Mouse (Mus musculus): ENCODE results near the gene Foxe3. TPM values are rescaled to one million over a fixed set of nuclear protein-coding genes. Genes with fewer than 3 reads are reported as not detected.

Foxe3 gene
- polyA plus RNA-seq, 1 experiment from 2014 or later: not detected

DNA sequence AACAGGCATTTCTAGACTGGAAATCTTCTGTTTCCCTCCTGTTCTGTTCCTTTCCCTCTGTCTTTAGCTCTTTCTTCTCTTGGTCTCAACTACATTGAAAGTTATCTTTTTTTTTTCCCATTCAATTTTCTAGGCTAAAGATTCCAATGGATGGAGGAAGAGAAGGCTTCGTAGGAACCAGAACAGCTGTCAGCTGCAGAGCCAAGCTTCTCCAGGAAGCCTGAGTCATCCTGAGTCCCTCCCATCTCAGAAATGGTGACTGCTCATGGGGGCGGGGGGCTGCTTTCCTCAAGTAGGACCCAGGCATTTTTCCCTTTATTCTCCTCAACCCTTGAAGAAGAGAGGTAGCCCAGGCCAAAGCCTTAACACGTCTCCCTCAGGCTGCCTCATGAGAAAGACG, 9.8 kb downstream of the Foxe3 start:
- ATAC-seq (ENCODE audit: insufficient read depth): no peak
- 38% methylated on average over 4 of the region's 4 CpGs for WGBS (ENCODE audit: insufficient replicate concordance)
- peaks cover 82% of the 10 kb centered on the region for H3K27me3 ChIP-seq

GRCm38 (mm10) chr4:114913594-114913962, 12.2 kb downstream of the Foxe3 start:
- Histone ChIP-seq H3K9ac (no peak overlapping the region), H3K4me1 (replicated peaks) (peaks cover 10% of the 10 kb centered on the region), H3K36me3 (replicated peaks) (no peaks in the 10 kb centered on the region), H3K4me3 (replicated peaks) (no peak overlapping the region), H3K4me2 (no peak overlapping the region), H3K9me3 (replicated peaks) (no peaks in the 10 kb centered on the region), H3K27ac (replicated peaks) (no peak overlapping the region), H3K27me3 (peaks cover 92% of the 10 kb centered on the region)
- ATAC-seq (ENCODE audit: insufficient read depth): no peak
- whole genome bisulfite sequencing (ENCODE audit: insufficient replicate concordance): 1% methylated on average over 13 of the region's 13 CpGs

More for the DNA sequence above, 9.8 kb downstream of the Foxe3 start:
- Histone ChIP-seq H3K4me3 (replicated peaks) (no peak overlapping the region), H3K4me1 (replicated peaks) (no peaks in the 10 kb centered on the region), H3K9ac (no peak overlapping the region), H3K27ac (replicated peaks) (no peak overlapping the region), H3K4me2 (no peak overlapping the region), H3K36me3 (replicated peaks) (no peaks in the 10 kb centered on the region), H3K9me3 (replicated peaks) (no peaks in the 10 kb centered on the region)

- Histone ChIP-seq H3K4me2 (no peak overlapping the region), H3K27me3 (peaks cover 96% of the 10 kb centered on the region), H3K4me1 (replicated peaks) (peaks cover 17% of the 10 kb centered on the region), H3K4me3 (replicated peaks) (no peak overlapping the region), H3K27ac (replicated peaks) (no peak overlapping the region), H3K36me3 (replicated peaks) (no peaks in the 10 kb centered on the region), H3K9ac (no peak overlapping the region), H3K9me3 (replicated peaks) (no peaks in the 10 kb centered on the region)
- WGBS (ENCODE audit: insufficient replicate concordance): 9% methylated on average over 35 of the region's 35 CpGs
- no peak for ATAC-seq (ENCODE audit: insufficient read depth)
These were observed 12.9 kb downstream of the Foxe3 start for GRCm38 (mm10) chr4:114912705-114913593.

- 2% methylated on average over 20 of the region's 20 CpGs for WGBS (ENCODE audit: insufficient replicate concordance)
- H3K27me3 ChIP-seq: peaks cover 100% of the 10 kb centered on the region
- ATAC-seq (ENCODE audit: insufficient read depth): no peak
- peaks cover 27% of the 10 kb centered on the region for H3K4me1 ChIP-seq (replicated peaks)
- peak overlapping the region; percentile 58 for H3K4me3 ChIP-seq (replicated peaks)
- H3K36me3 ChIP-seq (replicated peaks): no peaks in the 10 kb centered on the region
- no peak overlapping the region for H3K9ac ChIP-seq
- no peaks in the 10 kb centered on the region for H3K9me3 ChIP-seq (replicated peaks)
- H3K4me2 ChIP-seq: peak overlapping the region; percentile 84
- H3K27ac ChIP-seq (replicated peaks): no peak overlapping the region
These were observed 16.0 kb downstream of the Foxe3 start for GRCm38 (mm10) chr4:114909602-114910484.

DNA sequence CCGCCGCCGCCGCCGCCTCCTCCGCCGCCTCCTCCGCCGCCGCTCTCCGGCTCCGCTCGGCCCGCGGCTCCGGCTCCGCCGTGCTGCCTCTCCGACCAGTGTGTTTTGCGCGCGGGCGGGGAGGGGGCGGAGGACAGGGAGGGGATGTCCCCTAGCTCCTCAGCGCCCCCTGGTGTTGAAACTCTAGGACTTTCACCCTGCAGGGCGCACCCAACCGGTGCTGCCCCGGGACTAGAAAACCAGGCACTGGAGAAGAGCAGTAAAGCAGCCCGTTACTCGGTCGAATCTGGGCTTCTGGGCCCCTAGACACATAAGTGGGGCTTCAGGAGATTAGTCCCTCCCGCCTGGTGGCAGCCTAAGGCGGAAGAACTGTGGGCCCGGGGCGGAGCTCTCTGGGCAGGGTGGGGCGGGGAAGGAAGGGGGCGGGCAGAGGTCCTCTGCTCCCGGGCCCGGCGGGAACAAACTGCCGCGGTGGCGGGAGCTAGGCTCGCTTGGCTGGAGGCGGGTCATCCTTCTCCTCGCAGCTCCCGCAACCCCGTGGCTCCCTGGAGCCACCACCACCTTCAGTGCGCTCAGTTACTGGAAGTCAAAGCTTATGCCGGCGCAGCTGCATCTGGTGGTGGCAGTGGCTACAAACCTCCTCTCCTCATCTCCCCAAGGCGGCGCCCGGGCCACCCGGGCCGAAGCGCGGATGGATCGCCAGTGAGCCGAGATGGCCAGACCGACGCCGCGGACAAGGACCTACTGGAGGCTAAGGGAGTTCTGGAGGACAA, 16.8 kb downstream of the Foxe3 start, which contains the start of gene Foxd2:
Gene Foxd2 (minus strand): TSS at position 45 of the 773 bp plus-strand sequence.
- Histone ChIP-seq H3K9me3 (replicated peaks) (no peaks in the 10 kb centered on the region), H3K4me1 (replicated peaks) (peaks cover 27% of the 10 kb centered on the region), H3K9ac (peak within 1 kb of the TSS; percentile 15; the same call in 1 of the 2 replicates), H3K4me2 (peak within 1 kb of the TSS; percentile 84), H3K27ac (replicated peaks) (no peak within 1 kb of the TSS), H3K4me3 (replicated peaks) (peak within 1 kb of the TSS; percentile 58), H3K36me3 (replicated peaks) (no peaks in the 10 kb centered on the region), H3K27me3 (peaks cover 100% of the 10 kb centered on the region)
- ATAC-seq (ENCODE audit: insufficient read depth): peak; percentile 81
- WGBS (ENCODE audit: insufficient replicate concordance): under 1% methylated on average over 59 of the region's 64 CpGs

DNA sequence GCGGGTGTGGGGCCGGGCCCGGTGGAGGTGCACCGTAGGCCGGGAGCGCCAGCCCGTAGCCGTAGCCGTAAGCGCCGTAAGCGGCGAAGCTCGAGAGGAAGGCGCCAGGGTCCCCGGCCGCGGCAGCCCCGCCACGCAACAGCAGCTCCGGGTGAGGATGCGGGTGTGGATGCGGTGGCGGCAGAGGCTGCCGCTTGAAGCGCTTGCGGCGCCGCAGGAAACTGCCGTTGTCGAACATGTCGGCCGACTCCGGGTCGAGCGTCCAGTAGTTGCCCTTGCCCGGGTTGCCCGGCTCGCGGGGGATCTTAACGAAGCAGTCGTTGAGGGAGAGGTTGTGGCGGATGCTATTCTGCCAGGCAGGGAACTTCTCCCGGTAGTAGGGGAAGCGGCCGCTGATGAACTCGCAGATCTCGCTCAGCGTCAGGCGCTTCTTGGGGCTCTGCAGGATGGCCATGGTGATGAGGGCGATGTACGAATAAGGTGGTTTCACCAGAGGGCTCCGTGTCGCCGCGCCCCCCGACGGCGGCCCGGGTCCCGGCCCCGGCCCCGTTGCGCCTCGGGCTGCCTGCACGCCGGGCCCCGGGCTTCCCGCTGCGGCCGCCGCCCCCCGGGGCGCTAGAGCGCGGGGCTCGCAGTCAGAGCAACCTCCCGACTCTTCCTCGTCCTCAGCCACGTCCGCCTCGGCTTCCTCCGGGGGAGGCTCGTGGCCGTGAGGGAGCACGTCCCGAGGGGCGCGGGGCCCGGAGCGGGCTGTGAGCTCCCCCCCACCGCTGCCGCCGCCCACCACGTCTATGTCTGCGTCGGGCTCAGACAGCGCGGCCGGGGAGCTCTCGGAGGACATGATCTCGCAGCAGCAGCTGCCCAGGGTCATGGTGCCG, 17.6 kb downstream of the Foxe3 start:
- no peaks in the 10 kb centered on the region for H3K9me3 ChIP-seq (replicated peaks)
- H3K4me3 ChIP-seq (replicated peaks): peak overlapping the region; percentile 58
- peak overlapping the region; percentile 15; the same call in 1 of the 2 replicates for H3K9ac ChIP-seq
- 0 out of 2 replicates have a peak, but pooled peaks have one; percentile 19 for ATAC-seq (ENCODE audit: insufficient read depth)
- H3K27me3 ChIP-seq: peaks cover 100% of the 10 kb centered on the region
- peak overlapping the region; percentile 84 for H3K4me2 ChIP-seq
- 2% methylated on average over 97 of the region's 103 CpGs for WGBS (ENCODE audit: insufficient replicate concordance)
- H3K4me1 ChIP-seq (replicated peaks): peaks cover 27% of the 10 kb centered on the region
- no peak overlapping the region for H3K27ac ChIP-seq (replicated peaks)
- no peaks in the 10 kb centered on the region for H3K36me3 ChIP-seq (replicated peaks)

GRCm38 (mm10) chr4:114907056-114907917, 18.5 kb downstream of the Foxe3 start:
- peaks cover 27% of the 10 kb centered on the region for H3K4me1 ChIP-seq (replicated peaks)
- peaks cover 100% of the 10 kb centered on the region for H3K27me3 ChIP-seq
- no peak overlapping the region for H3K27ac ChIP-seq (replicated peaks)
- no peak for ATAC-seq (ENCODE audit: insufficient read depth)
- no peaks in the 10 kb centered on the region for H3K9me3 ChIP-seq (replicated peaks)
- peak overlapping the region; percentile 58 for H3K4me3 ChIP-seq (replicated peaks)
- H3K9ac ChIP-seq: no peak overlapping the region
- H3K36me3 ChIP-seq (replicated peaks): no peaks in the 10 kb centered on the region
- H3K4me2 ChIP-seq: peak overlapping the region; percentile 84; the same call in 1 of the 2 replicates
- whole genome bisulfite sequencing (ENCODE audit: insufficient replicate concordance): 2% methylated on average over 74 of the region's 74 CpGs

GRCm38 (mm10) chr4:114905969-114906680, 19.7 kb downstream of the Foxe3 start:
- H3K9ac ChIP-seq: no peak overlapping the region
- no peak overlapping the region for H3K4me2 ChIP-seq
- peaks cover 27% of the 10 kb centered on the region for H3K4me1 ChIP-seq (replicated peaks)
- H3K27ac ChIP-seq (replicated peaks): no peak overlapping the region
- H3K9me3 ChIP-seq (replicated peaks): no peaks in the 10 kb centered on the region
- WGBS (ENCODE audit: insufficient replicate concordance): 11% methylated on average over 10 of the region's 10 CpGs
- H3K27me3 ChIP-seq: peaks cover 100% of the 10 kb centered on the region
- no peaks in the 10 kb centered on the region for H3K36me3 ChIP-seq (replicated peaks)
- no peak overlapping the region for H3K4me3 ChIP-seq (replicated peaks)
- no peak for ATAC-seq (ENCODE audit: insufficient read depth)

- H3K27me3 ChIP-seq: peaks cover 100% of the 10 kb centered on the region
- WGBS (ENCODE audit: insufficient replicate concordance): 42% methylated on average over 3 of the region's 3 CpGs
- H3K4me1 ChIP-seq (replicated peaks): peaks cover 27% of the 10 kb centered on the region
- no peak for ATAC-seq (ENCODE audit: insufficient read depth)
- no peak overlapping the region for H3K4me2 ChIP-seq
- H3K4me3 ChIP-seq (replicated peaks): no peak overlapping the region
- H3K9me3 ChIP-seq (replicated peaks): no peaks in the 10 kb centered on the region
- no peak overlapping the region for H3K27ac ChIP-seq (replicated peaks)
- H3K9ac ChIP-seq: no peak overlapping the region
- no peaks in the 10 kb centered on the region for H3K36me3 ChIP-seq (replicated peaks)
These were observed 20.3 kb downstream of the Foxe3 start for GRCm38 (mm10) chr4:114905501-114905900.
